Mouse (Mus musculus): ENCODE measurements around the gene Sowahb.
A peak's percentile ranks its signal among the peaks of the same experiment; 100 is the strongest.

- TF ChIP-seq CTCF (IDR thresholded peaks at IDR 0.05; ENCODE audit: borderline replicate concordance, insufficient read depth, low read length): no peak
- peak; percentile 44 for TF ChIP-seq POLR2A (IDR thresholded peaks at IDR 0.05; ENCODE audit: low read depth, low read length)
These were observed 47.4 kb upstream of the Sowahb start for GRCm38 (mm10) chr5:93092147-93092781.
